Mouse (Mus musculus) intestine, postnatal 0 days (tissue): ENCODE results near the gene Slc36a3. TPM values are rescaled to one million over a fixed set of nuclear protein-coding genes. Genes with fewer than 3 reads are reported as not detected.

Experiments used
- ATAC-seq: fragments of 200-750 bp; cut with Nextera tagmentation; 2 replicates; pipeline ENCODE4 v1.8.0; 2017; ENCODE audit warnings: mild to moderate bottlenecking, moderate TSS enrichment, moderate library complexity
- H3K27ac ChIP-seq: fragments of 300-500 bp; sonication (generic); 2 replicates; pipeline ENCODE4 v1.5.1; 2014; ENCODE audit warnings: mild to moderate bottlenecking, low read depth, low read length, moderate library complexity
- H3K27me3 ChIP-seq: fragments of 300-500 bp; sonication (generic); replicated peaks from 2 replicates; pipeline ENCODE4 v1.6.1; 2014; ENCODE audit warnings: low read length, mixed read lengths; ENCODE audit not compliant: control insufficient read depth, insufficient read depth
- H3K36me3 ChIP-seq: fragments of 300-500 bp; sonication (generic); 2 replicates; pipeline ENCODE4 v1.6.1; 2014; ENCODE audit warnings: mild to moderate bottlenecking, moderate library complexity; ENCODE audit not compliant: control insufficient read depth, insufficient read depth
- H3K4me1 ChIP-seq: fragments of 300-500 bp; sonication (generic); replicated peaks from 2 replicates; pipeline ENCODE4 v1.6.1; 2014; ENCODE audit warnings: antibody characterized with exemption, low read length, mixed read lengths; ENCODE audit not compliant: control insufficient read depth, insufficient read depth
- H3K4me2 ChIP-seq: fragments of 300-500 bp; sonication (generic); replicated peaks from 2 replicates; pipeline ENCODE4 v1.6.1; 2014; ENCODE audit warnings: low read depth, mild to moderate bottlenecking, moderate library complexity
- H3K4me3 ChIP-seq: fragments of 300-500 bp; sonication (generic); 2 replicates; pipeline ENCODE4 v1.5.1; 2014; ENCODE audit warnings: low read depth, low read length
- H3K9ac ChIP-seq: fragments of 300-500 bp; sonication (generic); 2 replicates; pipeline ENCODE4 v1.6.1; 2014; ENCODE audit warnings: mild to moderate bottlenecking, low read depth, low read length
- H3K9me3 ChIP-seq: fragments of 300-500 bp; sonication (generic); 2 replicates; pipeline ENCODE4 v1.6.1; 2016; ENCODE audit warnings: mixed run types; ENCODE audit not compliant: control insufficient read depth
- CTCF ChIP-seq: sonication (generic); IDR thresholded peaks from 2 replicates; pipeline ENCODE4 v1.5.1; 2016; ENCODE audit warnings: low read depth, mild to moderate bottlenecking, control low read depth, antibody characterized with exemption, moderate library complexity
- WGBS: fragments of 180-500 bp; shearing (Covaris S2); extraction: QIAGEN DNeasy Blood & Tissue Kit; methylation state at CpG from one replicate; pipeline ENCODE4 v1.1.7; 2014; 5-methylcytosine and 5-hydroxymethylcytosine counted together
- polyA plus RNA-seq: library from polyadenylated mRNA; unstranded; fragments of >200 nt; fragmentation: Nextera tagmentation; extraction: Ambion mirVana; gene quantifications from 2 replicates; pipeline ENCODE4 v1.2.1, GENCODE M21; 2015

Gene Slc36a3
- polyA plus RNA-seq = not detected in 2 replicates

DNA sequence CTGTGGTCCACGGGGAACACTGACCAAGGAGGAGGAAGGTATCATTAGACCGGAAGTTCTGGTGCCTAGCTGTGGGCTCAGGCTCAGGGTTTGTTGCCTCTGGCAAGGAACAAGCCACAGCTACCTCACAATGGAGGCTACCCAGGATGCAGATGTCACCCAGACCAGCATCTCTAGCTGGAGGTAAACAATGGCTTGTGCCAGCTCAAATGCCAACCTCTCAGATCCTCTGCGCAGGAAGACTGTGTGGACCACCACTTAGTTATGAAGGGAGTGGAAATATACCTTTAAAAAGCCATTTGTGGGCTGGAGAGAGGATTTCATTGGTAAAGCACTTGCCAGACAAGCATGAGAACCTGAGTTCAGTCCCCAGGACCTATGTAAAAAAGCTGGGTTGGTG is at the start of gene Slc36a3:
TSS of gene Slc36a3 (minus strand) at position 101 of the 400 bp plus-strand sequence.
- Histone ChIP-seq H3K4me3 (no peak within 1 kb of the TSS), H3K36me3 (no peaks in the 10 kb centered on the region), H3K27me3 (no peaks in the 10 kb centered on the region), H3K9me3 (no peaks in the 10 kb centered on the region), H3K4me2 (no peak within 1 kb of the TSS), H3K9ac (no peak within 1 kb of the TSS), H3K27ac (no peak within 1 kb of the TSS), H3K4me1 (no peaks in the 10 kb centered on the region)
- no peak for ATAC-seq
- 94% methylated on average over 3 of the region's 3 CpGs for WGBS
- TF ChIP-seq CTCF = no peak

DNA sequence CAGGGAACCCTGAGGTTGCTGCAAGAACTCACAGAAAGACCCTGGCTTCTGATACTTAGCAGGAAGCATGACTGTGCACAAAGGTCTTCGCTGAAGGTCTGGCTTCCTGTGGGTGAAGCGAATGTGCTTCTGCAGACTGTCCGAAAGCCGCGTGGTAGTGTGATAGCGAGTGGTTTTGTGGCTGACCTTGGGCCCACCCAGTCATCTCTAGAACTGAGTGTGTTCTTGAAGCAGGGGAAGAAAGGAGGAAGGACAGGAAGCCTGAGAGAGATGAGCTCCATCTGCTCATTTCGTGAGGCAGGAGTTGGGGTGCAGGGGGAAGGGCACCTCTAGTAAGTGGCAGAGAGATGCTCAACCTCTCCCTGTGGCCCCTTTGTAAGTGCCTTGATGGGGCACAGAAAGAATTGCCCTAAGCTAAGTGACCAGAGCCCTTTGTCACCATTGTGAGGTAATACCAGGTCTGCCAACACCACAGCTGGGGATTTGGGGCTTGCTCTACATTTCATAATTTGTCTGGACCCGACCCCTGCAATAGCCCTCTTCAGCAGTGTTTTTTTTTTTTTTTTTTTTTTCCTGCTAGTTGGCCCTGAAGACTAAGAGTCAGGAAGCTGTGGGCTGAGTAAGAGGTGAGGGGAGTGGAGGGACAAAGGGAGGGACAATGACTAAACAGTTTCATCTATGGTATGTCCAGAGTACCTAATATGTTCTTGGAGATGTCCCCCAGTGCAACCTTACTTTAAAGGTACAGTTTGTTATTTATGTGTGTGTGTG is 46.4 kb upstream of the Slc36a3 start:
- Histone ChIP-seq H3K27ac (no peak overlapping the region), H3K4me3 (no peak overlapping the region), H3K36me3 (no peaks in the 10 kb centered on the region), H3K27me3 (no peaks in the 10 kb centered on the region), H3K4me1 (no peaks in the 10 kb centered on the region), H3K4me2 (no peak overlapping the region), H3K9ac (no peak overlapping the region), H3K9me3 (no peaks in the 10 kb centered on the region)
- no peak for ATAC-seq
- no peak for TF ChIP-seq CTCF
- 68% methylated on average over 8 of the region's 8 CpGs for WGBS

DNA sequence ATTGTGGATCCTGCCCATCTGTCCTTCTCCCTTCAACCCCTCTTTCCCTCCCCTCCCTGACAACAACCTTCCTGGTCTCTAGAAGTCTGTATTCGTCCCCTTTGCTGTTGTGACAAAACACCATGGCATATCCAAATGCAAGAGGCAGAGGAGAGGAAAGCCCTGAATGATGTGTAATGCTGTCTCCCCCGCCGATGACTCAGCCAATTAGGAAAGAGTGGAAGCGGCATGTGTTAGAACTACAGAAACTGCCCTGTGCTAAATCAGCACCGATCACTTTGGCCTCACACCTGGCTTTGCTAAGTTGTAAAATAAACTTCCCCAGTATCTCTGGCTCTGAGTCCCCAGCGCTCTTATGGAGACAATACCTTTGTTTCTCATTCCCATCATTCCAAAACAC is 45.6 kb upstream of the Slc36a3 start:
- no peak for TF ChIP-seq CTCF
- no peaks in the 10 kb centered on the region for H3K4me1 ChIP-seq
- ATAC-seq = no peak
- H3K9ac ChIP-seq = no peak overlapping the region
- no peaks in the 10 kb centered on the region for H3K9me3 ChIP-seq
- H3K36me3 ChIP-seq = no peaks in the 10 kb centered on the region
- 44% methylated on average over 6 of the region's 6 CpGs for WGBS
- no peak overlapping the region for H3K27ac ChIP-seq
- H3K4me2 ChIP-seq = no peak overlapping the region
- no peaks in the 10 kb centered on the region for H3K27me3 ChIP-seq
- H3K4me3 ChIP-seq = no peak overlapping the region

DNA sequence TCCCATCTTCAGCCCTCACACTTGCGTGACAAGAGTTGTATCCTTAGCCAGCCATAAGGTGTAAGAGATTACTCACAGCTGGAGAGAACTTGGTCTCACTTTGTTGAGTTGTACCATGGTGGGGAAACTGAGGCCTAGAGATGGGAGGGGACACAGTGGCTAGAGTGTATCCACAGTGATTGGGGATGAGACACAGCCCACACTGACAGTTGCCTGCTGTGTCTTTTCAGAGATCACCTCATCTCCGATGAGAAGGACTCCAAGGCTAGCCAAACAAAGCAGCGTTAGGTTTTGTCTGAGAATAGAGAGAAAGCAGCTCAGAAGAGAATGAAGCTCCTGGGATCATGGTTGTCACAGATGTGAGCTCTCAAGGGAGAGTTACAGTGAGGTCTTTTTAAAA is 38.7 kb upstream of the Slc36a3 start:
- no peaks in the 10 kb centered on the region for H3K36me3 ChIP-seq
- no peak overlapping the region for H3K9ac ChIP-seq
- H3K27me3 ChIP-seq = no peaks in the 10 kb centered on the region
- H3K9me3 ChIP-seq = no peaks in the 10 kb centered on the region
- H3K4me3 ChIP-seq = no peak overlapping the region
- no peak overlapping the region for H3K27ac ChIP-seq
- no peak overlapping the region for H3K4me2 ChIP-seq
- TF ChIP-seq CTCF = no peak
- no peaks in the 10 kb centered on the region for H3K4me1 ChIP-seq
- no peak for ATAC-seq
- WGBS = 80% methylated on average over 3 of the region's 3 CpGs

DNA sequence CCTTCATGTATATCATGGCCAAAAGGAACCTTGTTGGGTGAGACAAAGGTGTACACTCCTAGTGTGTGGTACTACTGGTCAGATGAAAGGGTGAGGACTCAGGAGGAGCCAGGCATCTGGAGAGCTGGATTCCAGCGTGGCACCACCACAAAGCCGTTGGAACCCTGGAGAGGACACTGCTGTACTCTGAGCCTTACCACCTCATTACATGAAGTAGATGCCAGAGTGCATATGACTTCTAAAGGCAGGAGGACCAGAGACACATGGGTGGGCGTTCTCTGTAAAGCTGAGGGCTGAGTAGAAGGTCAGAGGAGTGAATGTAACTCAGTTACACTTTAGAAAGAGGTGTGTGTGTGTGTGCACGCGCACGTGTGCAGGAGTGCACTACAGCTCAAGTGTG is 36.3 kb upstream of the Slc36a3 start:
- no peak overlapping the region for H3K4me3 ChIP-seq
- WGBS = 82% methylated on average over 6 of the region's 6 CpGs
- H3K9ac ChIP-seq = no peak overlapping the region
- H3K9me3 ChIP-seq = no peaks in the 10 kb centered on the region
- no peaks in the 10 kb centered on the region for H3K4me1 ChIP-seq
- no peak for TF ChIP-seq CTCF
- H3K4me2 ChIP-seq = no peak overlapping the region
- ATAC-seq = no peak
- H3K27me3 ChIP-seq = no peaks in the 10 kb centered on the region
- no peaks in the 10 kb centered on the region for H3K36me3 ChIP-seq
- no peak overlapping the region for H3K27ac ChIP-seq

DNA sequence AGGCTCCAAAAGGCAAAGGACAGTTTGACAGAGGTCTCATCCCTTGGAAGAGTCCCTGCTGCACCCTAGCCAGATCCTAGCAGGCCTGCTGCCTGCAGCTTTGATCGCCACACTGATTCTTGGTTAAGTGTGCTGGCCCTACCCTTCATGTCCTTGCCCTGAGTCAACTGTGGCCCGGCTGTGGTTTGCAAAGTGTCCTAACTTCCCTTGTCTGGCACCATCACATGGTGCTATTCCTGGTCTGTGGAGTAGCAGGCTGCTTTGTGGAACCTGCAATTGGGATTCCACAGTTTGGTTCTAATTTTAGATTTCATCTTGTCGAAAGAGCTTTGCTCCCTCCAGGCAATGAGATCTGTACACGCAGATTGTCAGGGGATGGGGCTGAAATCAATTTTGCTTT is 35.8 kb upstream of the Slc36a3 start:
- H3K27ac ChIP-seq = no peak overlapping the region
- TF ChIP-seq CTCF = no peak
- 69% methylated on average over 4 of the region's 4 CpGs for WGBS
- H3K4me3 ChIP-seq = no peak overlapping the region
- H3K36me3 ChIP-seq = no peaks in the 10 kb centered on the region
- H3K4me2 ChIP-seq = no peak overlapping the region
- no peak overlapping the region for H3K9ac ChIP-seq
- no peaks in the 10 kb centered on the region for H3K9me3 ChIP-seq
- ATAC-seq = no peak
- no peaks in the 10 kb centered on the region for H3K27me3 ChIP-seq
- H3K4me1 ChIP-seq = no peaks in the 10 kb centered on the region
